Mouse (Mus musculus): ENCODE measurements around the gene Wnt10b. TPM values are rescaled to one million over a fixed set of nuclear protein-coding genes. Genes with fewer than 3 reads are reported as not detected.

The Wnt10b gene
- polyA plus RNA-seq, 1 experiment from 2014 or later: 0.41 TPM

DNA sequence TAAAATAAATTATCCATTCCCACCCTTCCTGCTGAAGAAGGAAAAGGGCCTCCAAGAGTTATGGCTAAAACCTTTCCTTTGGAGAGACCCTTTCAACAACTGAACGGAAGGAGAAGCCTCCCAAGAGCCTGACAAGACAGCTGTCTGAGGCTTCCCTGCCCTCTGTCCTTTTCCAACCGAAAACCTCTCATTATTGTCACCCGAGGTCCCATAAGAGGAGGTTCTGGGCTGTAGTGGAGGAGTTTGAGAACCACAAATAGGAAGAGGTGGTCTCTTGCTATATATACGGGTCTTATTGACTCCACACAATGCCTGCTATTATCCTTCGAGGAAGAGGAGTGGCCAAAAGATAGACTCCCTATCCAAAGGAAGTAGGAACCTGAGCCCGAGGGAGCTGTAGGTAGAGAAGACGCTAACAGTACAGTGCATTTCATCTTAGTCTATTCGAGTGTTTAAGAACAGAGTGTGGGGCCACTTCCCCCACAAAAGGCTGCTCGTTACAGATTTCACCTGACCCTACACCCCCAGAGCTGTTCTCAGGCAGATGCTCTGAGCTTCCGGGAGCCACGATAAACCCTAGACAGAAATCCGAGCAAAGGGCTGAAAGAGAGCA is 6.0 kb downstream of the Wnt10b start:
- H3K4me3 ChIP-seq (ENCODE audit: low read depth, low read length): no peak overlapping the region
- no peaks in the 10 kb centered on the region for H3K9me3 ChIP-seq (ENCODE audit: control insufficient read depth, low read length)
- 2% methylated on average over 12 of the region's 12 CpGs for WGBS
- no peaks in the 10 kb centered on the region for H3K36me3 ChIP-seq (ENCODE audit: control insufficient read depth, insufficient read depth, low read length)
- peak overlapping the region; percentile 19; the same call in 1 of the 2 replicates for H3K4me2 ChIP-seq (ENCODE audit: low read depth, low read length, severe bottlenecking)
- no peak overlapping the region for H3K9ac ChIP-seq (ENCODE audit: low read length)
- H3K4me1 ChIP-seq (replicated peaks; ENCODE audit: control insufficient read depth, insufficient read depth, low read length): peaks cover 10% of the 10 kb centered on the region; the same call in 1 of the 2 replicates
- H3K27ac ChIP-seq (ENCODE audit: low read depth, low read length): no peak overlapping the region
- ATAC-seq (replicated peaks; ENCODE audit: low FRiP score): no peak
- peaks cover 79% of the 10 kb centered on the region for H3K27me3 ChIP-seq (ENCODE audit: control insufficient read depth, insufficient read depth, low read length)
- DNase-seq (ENCODE audit: low spot score): no peak

DNA sequence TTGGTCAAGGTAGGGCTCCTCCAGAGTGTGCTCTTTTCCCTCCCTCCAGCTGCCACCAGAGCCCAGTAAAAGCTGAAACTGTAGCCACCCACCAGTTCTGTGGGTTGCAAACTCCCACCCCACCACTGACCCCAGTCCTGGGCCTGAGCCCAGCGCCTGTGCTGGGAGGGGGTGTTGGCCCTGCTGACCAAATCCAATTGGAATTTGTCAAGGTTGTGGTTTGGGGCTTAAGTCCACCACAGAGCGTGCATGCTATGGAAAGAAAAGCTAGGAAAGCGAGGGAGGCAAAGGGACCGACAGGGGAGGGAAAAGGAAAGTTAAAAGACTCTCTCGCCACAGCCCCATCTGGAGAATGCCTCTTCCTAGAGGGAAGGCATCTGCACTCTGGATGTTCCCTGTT is 9.7 kb downstream of the Wnt10b start:
- ATAC-seq (replicated peaks; ENCODE audit: low FRiP score) (no peak), DNase-seq (ENCODE audit: low spot score) (no peak)
- H3K27me3 ChIP-seq (ENCODE audit: control insufficient read depth, insufficient read depth, low read length): peaks cover 56% of the 10 kb centered on the region
- H3K9me3 ChIP-seq (ENCODE audit: control insufficient read depth, low read length): no peaks in the 10 kb centered on the region
- no peak overlapping the region for H3K4me3 ChIP-seq (ENCODE audit: low read depth, low read length)
- H3K4me2 ChIP-seq (ENCODE audit: low read depth, low read length, severe bottlenecking): no peak overlapping the region
- no peak overlapping the region for H3K9ac ChIP-seq (ENCODE audit: low read length)
- H3K36me3 ChIP-seq (ENCODE audit: control insufficient read depth, insufficient read depth, low read length): no peaks in the 10 kb centered on the region
- peaks cover 7% of the 10 kb centered on the region; the same call in 1 of the 2 replicates for H3K4me1 ChIP-seq (replicated peaks; ENCODE audit: control insufficient read depth, insufficient read depth, low read length)
- no peak overlapping the region for H3K27ac ChIP-seq (ENCODE audit: low read depth, low read length)
- WGBS: 25% methylated on average over 5 of the region's 5 CpGs

DNA sequence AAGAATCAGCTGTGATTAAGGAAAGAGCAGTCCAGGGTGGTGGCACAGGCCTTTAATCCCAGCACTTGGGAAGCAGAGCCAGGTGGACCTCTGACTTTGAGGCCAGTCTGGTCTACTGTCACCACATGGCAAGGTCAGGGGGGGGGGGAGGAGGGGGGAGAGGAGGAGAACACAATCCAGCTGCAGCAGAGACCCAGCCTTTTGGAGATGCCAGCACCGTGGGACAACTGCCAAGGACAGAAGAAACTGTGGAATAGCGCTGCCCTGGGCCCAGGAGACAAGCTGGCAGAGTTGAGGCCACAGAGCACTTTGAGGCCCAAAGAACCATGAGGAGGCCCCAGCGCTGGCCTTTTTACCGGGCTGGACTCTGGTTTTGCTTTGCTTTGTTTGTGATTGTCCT is 12.0 kb downstream of the Wnt10b start:
- H3K36me3 ChIP-seq (ENCODE audit: control insufficient read depth, insufficient read depth, low read length): no peaks in the 10 kb centered on the region
- no peak overlapping the region for H3K27ac ChIP-seq (ENCODE audit: low read depth, low read length)
- no peak overlapping the region for H3K4me2 ChIP-seq (ENCODE audit: low read depth, low read length, severe bottlenecking)
- H3K9me3 ChIP-seq (ENCODE audit: control insufficient read depth, low read length): no peaks in the 10 kb centered on the region
- no peak overlapping the region for H3K4me3 ChIP-seq (ENCODE audit: low read depth, low read length)
- 69% methylated on average over 4 of the region's 4 CpGs for WGBS
- H3K9ac ChIP-seq (ENCODE audit: low read length): no peak overlapping the region
- ATAC-seq (replicated peaks; ENCODE audit: low FRiP score) (no peak), DNase-seq (ENCODE audit: low spot score) (no peak)
- H3K4me1 ChIP-seq (replicated peaks; ENCODE audit: control insufficient read depth, insufficient read depth, low read length): peaks cover 6% of the 10 kb centered on the region
- peaks cover 33% of the 10 kb centered on the region for H3K27me3 ChIP-seq (ENCODE audit: control insufficient read depth, insufficient read depth, low read length)

DNA sequence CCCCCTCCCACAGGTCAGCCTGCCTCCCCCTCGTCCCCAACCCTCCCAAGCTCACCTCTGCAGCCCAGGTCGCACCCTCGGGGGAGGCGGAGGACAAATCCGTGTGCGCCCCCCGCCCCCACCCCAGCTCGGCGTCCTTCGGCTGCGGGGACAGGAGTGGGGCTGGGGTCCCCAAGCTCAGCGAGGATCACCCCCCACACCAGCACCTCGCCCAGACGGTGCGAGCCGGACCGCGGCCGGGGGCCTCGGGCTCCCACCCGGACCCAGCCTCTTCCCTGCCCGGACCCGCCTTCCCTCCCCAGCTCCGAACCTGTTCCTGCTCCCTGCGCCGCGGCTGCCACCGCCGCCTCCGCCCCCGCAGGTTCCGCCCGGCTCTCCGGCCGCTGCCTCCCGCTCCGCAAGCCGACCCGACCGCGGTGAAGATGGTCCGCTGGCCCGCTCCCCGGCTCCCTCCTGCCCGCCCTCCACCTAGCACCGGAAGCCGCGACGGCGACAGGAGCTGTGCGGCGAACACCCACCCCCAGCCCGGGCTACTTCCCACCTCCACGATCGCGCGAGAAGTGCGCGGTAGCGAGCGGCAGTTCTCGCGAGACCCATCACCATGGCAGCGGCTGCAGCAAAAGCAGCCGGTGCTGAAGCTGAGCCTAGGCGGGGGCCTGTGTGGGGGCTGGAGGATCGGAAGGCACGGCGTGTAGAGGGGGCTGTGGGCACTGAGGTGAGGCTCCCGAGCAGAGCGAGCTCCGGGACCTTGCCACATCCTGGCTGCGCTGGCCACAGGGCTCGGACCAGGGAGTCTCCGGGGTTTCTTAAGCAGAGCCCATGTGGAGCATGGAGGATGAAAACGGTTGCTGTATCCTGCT is 15.1 kb downstream of the Wnt10b start, which contains the start of gene Arf3:
Gene Arf3 (minus strand): TSS at position 545 of the 860 bp plus-strand sequence.
- Histone ChIP-seq H3K4me3 (ENCODE audit: low read depth, low read length) (peak within 1 kb of the TSS; percentile 98), H3K27ac (ENCODE audit: low read depth, low read length) (peak within 1 kb of the TSS; percentile 75), H3K9ac (ENCODE audit: low read length) (peak within 1 kb of the TSS; percentile 93), H3K4me2 (ENCODE audit: low read depth, low read length, severe bottlenecking) (peak within 1 kb of the TSS; percentile 80), H3K36me3 (ENCODE audit: control insufficient read depth, insufficient read depth, low read length) (no peaks in the 10 kb centered on the region; the same call in 1 of the 2 replicates), H3K27me3 (ENCODE audit: control insufficient read depth, insufficient read depth, low read length) (peaks cover 14% of the 10 kb centered on the region), H3K9me3 (ENCODE audit: control insufficient read depth, low read length) (no peaks in the 10 kb centered on the region), H3K4me1 (replicated peaks; ENCODE audit: control insufficient read depth, insufficient read depth, low read length) (peaks cover 6% of the 10 kb centered on the region)
- ATAC-seq (replicated peaks; ENCODE audit: low FRiP score) (peak; percentile 95), DNase-seq (ENCODE audit: low spot score) (peak; percentile 98)
- WGBS: under 1% methylated on average over 59 of the region's 76 CpGs

DNA sequence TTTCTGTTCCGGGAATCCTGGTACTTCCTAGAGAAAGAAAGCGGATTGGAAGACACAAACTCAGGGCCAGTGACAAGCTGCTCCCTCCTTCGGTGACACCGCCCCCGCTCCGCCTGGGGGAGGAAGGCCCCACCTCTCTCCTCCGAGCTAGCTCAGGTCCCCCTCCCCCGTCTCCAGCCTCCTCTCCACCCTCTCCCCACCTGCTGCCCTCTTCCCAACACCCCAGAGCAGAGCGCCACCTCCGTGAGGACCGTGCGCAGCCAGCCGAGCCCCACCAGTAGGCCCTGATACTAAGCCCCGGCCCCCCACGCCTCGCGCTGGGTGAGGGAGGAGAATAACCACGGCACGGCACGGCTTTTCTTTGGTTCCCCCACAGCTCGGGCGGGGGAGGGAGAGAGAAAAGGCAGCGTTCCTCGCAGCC is 15.7 kb downstream of the Wnt10b start:
- H3K4me1 ChIP-seq (replicated peaks; ENCODE audit: control insufficient read depth, insufficient read depth, low read length): peaks cover 6% of the 10 kb centered on the region
- peaks cover 14% of the 10 kb centered on the region for H3K27me3 ChIP-seq (ENCODE audit: control insufficient read depth, insufficient read depth, low read length)
- H3K9me3 ChIP-seq (ENCODE audit: control insufficient read depth, low read length): no peaks in the 10 kb centered on the region
- DNase-seq (ENCODE audit: low spot score): peak; percentile 87
- H3K4me3 ChIP-seq (ENCODE audit: low read depth, low read length): peak overlapping the region; percentile 98
- peak overlapping the region; percentile 75; the same call in 1 of the 2 replicates for H3K27ac ChIP-seq (ENCODE audit: low read depth, low read length)
- 0% methylated on average over 23 of the region's 24 CpGs for WGBS
- peak overlapping the region; percentile 80 for H3K4me2 ChIP-seq (ENCODE audit: low read depth, low read length, severe bottlenecking)
- H3K9ac ChIP-seq (ENCODE audit: low read length): peak overlapping the region; percentile 93
- ATAC-seq (replicated peaks; ENCODE audit: low FRiP score): peak; percentile 80
- H3K36me3 ChIP-seq (ENCODE audit: control insufficient read depth, insufficient read depth, low read length): no peaks in the 10 kb centered on the region; the same call in 1 of the 2 replicates

DNA sequence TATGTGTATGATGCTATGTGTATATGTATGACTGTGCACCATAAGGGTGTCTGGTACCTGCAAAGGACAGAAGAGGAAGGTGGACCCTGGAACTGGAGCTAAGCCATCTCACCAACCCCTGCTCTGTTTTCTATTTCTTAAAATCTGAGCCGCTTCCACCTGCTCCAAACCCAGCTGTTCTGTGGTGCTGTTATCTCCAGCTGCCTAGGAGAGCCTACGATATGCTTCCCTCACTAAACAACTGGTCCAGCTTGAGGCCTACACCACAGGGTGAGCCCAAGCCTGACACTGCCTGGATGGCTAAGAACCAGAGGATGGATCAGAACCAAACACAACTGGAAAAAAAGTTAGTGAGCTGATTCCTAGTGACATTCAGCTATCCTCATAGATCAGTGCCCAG is 23.8 kb downstream of the Wnt10b start:
- Histone ChIP-seq H3K27me3 (ENCODE audit: control insufficient read depth, insufficient read depth, low read length) (no peaks in the 10 kb centered on the region), H3K4me3 (ENCODE audit: low read depth, low read length) (no peak overlapping the region), H3K27ac (ENCODE audit: low read depth, low read length) (no peak overlapping the region), H3K9ac (ENCODE audit: low read length) (no peak overlapping the region), H3K36me3 (ENCODE audit: control insufficient read depth, insufficient read depth, low read length) (no peaks in the 10 kb centered on the region; the same call in 1 of the 2 replicates), H3K4me1 (replicated peaks; ENCODE audit: control insufficient read depth, insufficient read depth, low read length) (peaks cover 1% of the 10 kb centered on the region; the same call in 1 of the 2 replicates), H3K4me2 (ENCODE audit: low read depth, low read length, severe bottlenecking) (no peak overlapping the region), H3K9me3 (ENCODE audit: control insufficient read depth, low read length) (no peaks in the 10 kb centered on the region)
- ATAC-seq (replicated peaks; ENCODE audit: low FRiP score): no peak
- no peak for DNase-seq (ENCODE audit: low spot score)
- WGBS: 92% methylated on average over 2 of the region's 2 CpGs

DNA sequence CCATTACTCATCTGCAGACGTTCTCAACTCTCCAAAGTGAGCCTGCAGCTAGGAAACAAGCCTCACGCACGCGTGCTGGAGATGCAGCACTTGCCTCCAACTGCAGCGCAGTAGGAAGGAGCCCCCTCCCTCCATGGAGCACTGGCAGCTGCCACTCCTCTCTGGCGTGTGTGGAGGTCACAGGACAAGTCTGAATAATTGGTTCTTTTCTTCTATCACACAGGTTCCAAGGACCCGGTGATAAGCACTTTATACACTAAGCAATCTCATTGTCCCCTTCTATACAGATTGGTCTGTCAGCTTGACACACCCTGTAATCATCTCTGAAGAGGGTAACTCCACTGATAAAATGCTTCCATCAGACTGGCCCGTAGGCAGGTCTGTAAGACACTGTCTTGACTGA is 24.9 kb downstream of the Wnt10b start:
- H3K27me3 ChIP-seq (ENCODE audit: control insufficient read depth, insufficient read depth, low read length): no peaks in the 10 kb centered on the region
- DNase-seq (ENCODE audit: low spot score) (no peak), ATAC-seq (replicated peaks; ENCODE audit: low FRiP score) (no peak)
- WGBS: 69% methylated on average over 8 of the region's 8 CpGs
- H3K36me3 ChIP-seq (ENCODE audit: control insufficient read depth, insufficient read depth, low read length): no peaks in the 10 kb centered on the region
- H3K27ac ChIP-seq (ENCODE audit: low read depth, low read length): no peak overlapping the region
- no peak overlapping the region for H3K4me3 ChIP-seq (ENCODE audit: low read depth, low read length)
- no peak overlapping the region for H3K4me2 ChIP-seq (ENCODE audit: low read depth, low read length, severe bottlenecking)
- H3K9me3 ChIP-seq (ENCODE audit: control insufficient read depth, low read length): no peaks in the 10 kb centered on the region
- peaks cover 1% of the 10 kb centered on the region; the same call in 1 of the 2 replicates for H3K4me1 ChIP-seq (replicated peaks; ENCODE audit: control insufficient read depth, insufficient read depth, low read length)
- H3K9ac ChIP-seq (ENCODE audit: low read length): no peak overlapping the region

DNA sequence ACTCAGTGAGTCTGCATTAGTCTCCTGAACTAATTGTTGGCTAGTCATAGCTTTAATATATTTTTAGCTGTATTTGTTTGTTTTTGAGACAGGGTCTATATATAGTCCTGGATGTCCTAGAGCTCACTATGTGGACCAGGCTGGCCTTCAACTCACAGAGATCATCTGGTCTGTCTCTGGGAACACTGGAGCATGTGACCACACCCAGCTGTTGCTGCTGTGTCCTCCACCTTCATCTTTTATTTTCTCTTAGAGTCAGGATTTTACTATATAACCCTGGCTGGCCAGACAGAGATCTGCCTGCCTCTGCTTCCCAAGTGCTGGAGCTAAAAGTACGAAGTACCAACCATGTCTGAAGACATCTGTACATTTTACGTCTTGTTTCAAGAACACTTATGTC is 28.9 kb downstream of the Wnt10b start:
- Histone ChIP-seq H3K9me3 (ENCODE audit: control insufficient read depth, low read length) (no peaks in the 10 kb centered on the region), H3K9ac (ENCODE audit: low read length) (no peak overlapping the region), H3K27ac (ENCODE audit: low read depth, low read length) (no peak overlapping the region), H3K4me3 (ENCODE audit: low read depth, low read length) (no peak overlapping the region), H3K4me2 (ENCODE audit: low read depth, low read length, severe bottlenecking) (no peak overlapping the region), H3K27me3 (ENCODE audit: control insufficient read depth, insufficient read depth, low read length) (no peaks in the 10 kb centered on the region), H3K36me3 (ENCODE audit: control insufficient read depth, insufficient read depth, low read length) (no peaks in the 10 kb centered on the region), H3K4me1 (replicated peaks; ENCODE audit: control insufficient read depth, insufficient read depth, low read length) (peaks cover 1% of the 10 kb centered on the region; the same call in 1 of the 2 replicates)
- no peak for ATAC-seq (replicated peaks; ENCODE audit: low FRiP score)
- no peak for DNase-seq (ENCODE audit: low spot score)
- 91% methylated on average over 2 of the region's 2 CpGs for WGBS

Data from forebrain, embryonic 11.5 days (tissue).